Mouse (Mus musculus): ENCODE results near the gene Ntng2. TPM values are rescaled to one million over a fixed set of nuclear protein-coding genes. Genes with fewer than 3 reads are reported as not detected.

The Ntng2 gene
- polyA plus RNA-seq, 1 experiment, result 3.1 TPM

GRCm38 (mm10) chr2:29253205-29253865, 530 bp upstream of the Ntng2 start:
- Histone ChIP-seq H3K27me3 (replicated peaks) (peaks cover 98% of the 10 kb centered on the region), H3K9me3 (no peaks in the 10 kb centered on the region), H3K36me3 (replicated peaks; ENCODE audit: low read length) (no peaks in the 10 kb centered on the region), H3K4me3 (replicated peaks) (peak overlapping the region; percentile 90), H3K4me1 (peaks cover 34% of the 10 kb centered on the region)
- TF ChIP-seq GATA1 (IDR thresholded peaks at IDR 0.05; ENCODE audit: borderline replicate concordance, low read length) (no peak), FLI1 (IDR thresholded peaks at IDR 0.05; ENCODE audit: low read length) (no peak)

- peak overlapping the region; percentile 90 for H3K4me3 ChIP-seq (replicated peaks)
- H3K27me3 ChIP-seq (replicated peaks), result peaks cover 99% of the 10 kb centered on the region
- peaks cover 43% of the 10 kb centered on the region for H3K4me1 ChIP-seq
Observed at GRCm38 (mm10) chr2:29252059-29252598, 676 bp downstream of the Ntng2 start.

GRCm38 (mm10) chr2:29251095-29252058, 1.4 kb downstream of the Ntng2 start:
- TF ChIP-seq GATA1 (IDR thresholded peaks at IDR 0.05; ENCODE audit: borderline replicate concordance, low read length), result no peak
- no peak for TF ChIP-seq FLI1 (IDR thresholded peaks at IDR 0.05; ENCODE audit: low read length)
- Histone ChIP-seq H3K27me3 (replicated peaks) (peaks cover 100% of the 10 kb centered on the region), H3K4me3 (replicated peaks) (peak overlapping the region; percentile 90), H3K4me1 (peaks cover 50% of the 10 kb centered on the region), H3K36me3 (replicated peaks; ENCODE audit: low read length) (no peaks in the 10 kb centered on the region), H3K9me3 (no peaks in the 10 kb centered on the region)

More at GRCm38 (mm10) chr2:29252059-29252598, 676 bp downstream of the Ntng2 start:
- TF ChIP-seq FLI1 (IDR thresholded peaks at IDR 0.05; ENCODE audit: low read length) (no peak), GATA1 (IDR thresholded peaks at IDR 0.05; ENCODE audit: borderline replicate concordance, low read length) (no peak)
- Histone ChIP-seq H3K9me3 (no peaks in the 10 kb centered on the region), H3K36me3 (replicated peaks; ENCODE audit: low read length) (no peaks in the 10 kb centered on the region)

GRCm38 (mm10) chr2:29250263-29251094, 2.3 kb downstream of the Ntng2 start:
- Histone ChIP-seq H3K27me3 (replicated peaks) (peaks cover 100% of the 10 kb centered on the region), H3K36me3 (replicated peaks; ENCODE audit: low read length) (no peaks in the 10 kb centered on the region), H3K4me1 (peaks cover 54% of the 10 kb centered on the region), H3K4me3 (replicated peaks) (no peak overlapping the region), H3K9me3 (no peaks in the 10 kb centered on the region)
- TF ChIP-seq GATA1 (IDR thresholded peaks at IDR 0.05; ENCODE audit: borderline replicate concordance, low read length) (no peak), FLI1 (IDR thresholded peaks at IDR 0.05; ENCODE audit: low read length) (no peak)

- H3K4me1 ChIP-seq, result peaks cover 59% of the 10 kb centered on the region
- no peaks in the 10 kb centered on the region for H3K9me3 ChIP-seq
- TF ChIP-seq FLI1 (IDR thresholded peaks at IDR 0.05; ENCODE audit: low read length), result no peak
- TF ChIP-seq GATA1 (IDR thresholded peaks at IDR 0.05; ENCODE audit: borderline replicate concordance, low read length), result no peak
- H3K36me3 ChIP-seq (replicated peaks; ENCODE audit: low read length), result no peaks in the 10 kb centered on the region
- no peak overlapping the region for H3K4me3 ChIP-seq (replicated peaks)
- H3K27me3 ChIP-seq (replicated peaks), result peaks cover 100% of the 10 kb centered on the region
Observed at GRCm38 (mm10) chr2:29249852-29250251, 3.0 kb downstream of the Ntng2 start.

GRCm38 (mm10) chr2:29248551-29248950, 4.3 kb downstream of the Ntng2 start:
- Histone ChIP-seq H3K9me3 (peaks cover 9% of the 10 kb centered on the region), H3K27me3 (replicated peaks) (peaks cover 98% of the 10 kb centered on the region), H3K36me3 (replicated peaks; ENCODE audit: low read length) (no peaks in the 10 kb centered on the region), H3K4me3 (replicated peaks) (no peak overlapping the region), H3K4me1 (peaks cover 58% of the 10 kb centered on the region)
- no peak for TF ChIP-seq GATA1 (IDR thresholded peaks at IDR 0.05; ENCODE audit: borderline replicate concordance, low read length)
- TF ChIP-seq FLI1 (IDR thresholded peaks at IDR 0.05; ENCODE audit: low read length), result no peak

GRCm38 (mm10) chr2:29247386-29247785, 5.4 kb downstream of the Ntng2 start:
- no peak for TF ChIP-seq FLI1 (IDR thresholded peaks at IDR 0.05; ENCODE audit: low read length)
- no peak for TF ChIP-seq GATA1 (IDR thresholded peaks at IDR 0.05; ENCODE audit: borderline replicate concordance, low read length)
- Histone ChIP-seq H3K4me1 (peaks cover 47% of the 10 kb centered on the region), H3K9me3 (peaks cover 9% of the 10 kb centered on the region), H3K27me3 (replicated peaks) (peaks cover 97% of the 10 kb centered on the region), H3K36me3 (replicated peaks; ENCODE audit: low read length) (no peaks in the 10 kb centered on the region), H3K4me3 (replicated peaks) (peak overlapping the region; percentile 56)

- H3K27me3 ChIP-seq (replicated peaks), result peaks cover 97% of the 10 kb centered on the region
- H3K9me3 ChIP-seq, result peaks cover 9% of the 10 kb centered on the region
- no peak for TF ChIP-seq GATA1 (IDR thresholded peaks at IDR 0.05; ENCODE audit: borderline replicate concordance, low read length)
- no peak for TF ChIP-seq FLI1 (IDR thresholded peaks at IDR 0.05; ENCODE audit: low read length)
- H3K36me3 ChIP-seq (replicated peaks; ENCODE audit: low read length), result no peaks in the 10 kb centered on the region
- peaks cover 42% of the 10 kb centered on the region for H3K4me1 ChIP-seq
- H3K4me3 ChIP-seq (replicated peaks), result peak overlapping the region; percentile 56
Observed at GRCm38 (mm10) chr2:29246891-29247290, 5.9 kb downstream of the Ntng2 start.

GRCm38 (mm10) chr2:29246275-29246674, 6.5 kb downstream of the Ntng2 start:
- Histone ChIP-seq H3K9me3 (peaks cover 9% of the 10 kb centered on the region), H3K36me3 (replicated peaks; ENCODE audit: low read length) (no peaks in the 10 kb centered on the region), H3K27me3 (replicated peaks) (peaks cover 97% of the 10 kb centered on the region)

More at GRCm38 (mm10) chr2:29246275-29246674, 6.5 kb downstream of the Ntng2 start:
- no peak overlapping the region for H3K4me3 ChIP-seq (replicated peaks)
- peaks cover 36% of the 10 kb centered on the region for H3K4me1 ChIP-seq
- TF ChIP-seq FLI1 (IDR thresholded peaks at IDR 0.05; ENCODE audit: low read length) (no peak), GATA1 (IDR thresholded peaks at IDR 0.05; ENCODE audit: borderline replicate concordance, low read length) (no peak)
